Mouse (Mus musculus): Measurements from ENCODE around the gene Scd2.
A peak's percentile ranks its signal among the peaks of the same experiment; 100 is the strongest.
"Not testable (repeated sequence)": the region's sequence is repeated elsewhere in the genome, so short reads cannot be mapped to it uniquely, and the experiment has no call there.

Gene Scd2

DNA sequence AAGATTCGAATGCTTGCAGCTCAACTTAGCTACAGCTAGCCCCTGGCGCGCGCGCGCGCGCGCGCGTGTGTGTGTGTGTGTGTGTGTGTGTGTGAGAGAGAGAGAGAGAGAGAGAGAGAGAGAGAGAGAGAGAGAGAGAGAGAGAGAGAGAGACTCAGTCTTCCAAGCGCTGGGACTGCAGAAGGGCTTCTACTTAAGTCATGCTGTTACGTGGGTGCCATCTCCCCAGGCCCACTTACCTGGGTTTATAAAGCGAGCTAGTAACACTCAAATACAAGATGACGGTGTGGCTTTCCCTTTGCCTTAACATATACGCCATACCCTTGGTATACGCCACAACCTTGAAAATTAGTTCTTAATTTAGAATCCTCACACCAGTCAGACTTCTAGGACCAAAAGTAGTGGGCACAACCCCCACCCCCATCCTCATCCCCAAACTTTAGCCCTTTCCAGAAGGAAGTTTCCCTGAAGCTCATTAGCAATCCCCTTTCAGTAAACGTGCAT, 25.9 kb upstream of the Scd2 start:
- no peak for ATAC-seq (ENCODE audit: insufficient number of reproducible peaks, low FRiP score, low TSS enrichment)

DNA sequence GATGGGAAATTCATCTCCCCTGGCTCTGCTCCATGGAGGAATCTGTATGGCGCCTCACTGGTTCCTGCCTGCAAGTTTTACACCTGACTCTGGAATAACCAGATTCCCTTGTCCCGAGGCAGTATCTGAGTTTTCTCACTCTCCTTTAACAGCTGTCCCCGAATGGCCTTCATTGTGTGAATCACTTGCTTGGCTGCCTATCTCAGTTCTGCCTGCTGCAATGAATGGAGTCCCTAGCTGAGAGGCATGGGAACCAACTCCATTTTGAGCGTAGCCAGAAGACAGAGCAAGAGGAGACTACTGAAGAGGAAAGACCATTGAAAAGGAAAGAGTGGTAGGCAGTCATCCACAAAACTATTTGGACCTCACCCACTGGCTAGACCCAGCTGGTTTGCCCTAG, 19.8 kb upstream of the Scd2 start:
- ATAC-seq (ENCODE audit: insufficient number of reproducible peaks, low FRiP score, low TSS enrichment): no peak

GRCm38 (mm10) chr19:44274452-44274851, 19.0 kb upstream of the Scd2 start:
- ATAC-seq (ENCODE audit: insufficient number of reproducible peaks, low FRiP score, low TSS enrichment): no peak

DNA sequence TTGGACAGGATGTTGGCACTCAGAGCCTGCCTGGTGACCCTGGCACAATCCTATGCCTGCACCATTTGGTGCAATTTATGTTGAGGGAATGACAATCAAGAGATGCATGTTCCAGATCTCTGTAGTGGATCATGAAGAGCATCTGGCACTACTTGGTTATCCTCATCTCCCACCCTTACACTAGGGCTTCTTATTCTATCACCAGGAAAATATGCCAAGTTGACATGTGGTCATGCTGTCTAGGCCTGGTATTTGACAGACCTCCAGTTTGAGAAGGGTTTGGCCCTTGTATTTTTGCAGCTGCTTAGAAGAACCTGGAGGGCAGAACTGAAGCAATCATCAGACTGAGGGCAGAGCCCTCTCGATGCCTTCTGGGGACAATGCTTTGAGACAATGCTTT, 18.1 kb upstream of the Scd2 start:
- no peak for ATAC-seq (ENCODE audit: insufficient number of reproducible peaks, low FRiP score, low TSS enrichment)

DNA sequence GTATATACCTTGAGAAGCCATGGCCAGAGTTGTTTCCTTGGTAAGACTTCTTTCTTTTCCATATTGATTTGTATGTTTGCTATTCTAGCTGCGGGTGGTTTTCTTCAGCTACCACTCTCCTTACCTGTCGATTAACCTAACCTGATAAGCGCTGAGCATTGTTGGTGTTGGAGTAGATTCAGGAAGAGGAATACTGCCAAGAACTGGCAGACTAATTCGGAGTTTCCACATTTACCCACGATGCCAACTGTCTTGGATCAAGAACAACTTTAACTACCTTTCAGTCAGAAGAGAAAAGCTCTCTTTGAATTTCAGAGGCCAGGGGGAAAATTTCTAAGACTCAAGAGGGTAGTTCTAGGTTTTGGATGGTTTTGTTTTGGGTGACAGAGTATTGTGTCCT, 16.6 kb upstream of the Scd2 start:
- no peak for ATAC-seq (ENCODE audit: insufficient number of reproducible peaks, low FRiP score, low TSS enrichment)

DNA sequence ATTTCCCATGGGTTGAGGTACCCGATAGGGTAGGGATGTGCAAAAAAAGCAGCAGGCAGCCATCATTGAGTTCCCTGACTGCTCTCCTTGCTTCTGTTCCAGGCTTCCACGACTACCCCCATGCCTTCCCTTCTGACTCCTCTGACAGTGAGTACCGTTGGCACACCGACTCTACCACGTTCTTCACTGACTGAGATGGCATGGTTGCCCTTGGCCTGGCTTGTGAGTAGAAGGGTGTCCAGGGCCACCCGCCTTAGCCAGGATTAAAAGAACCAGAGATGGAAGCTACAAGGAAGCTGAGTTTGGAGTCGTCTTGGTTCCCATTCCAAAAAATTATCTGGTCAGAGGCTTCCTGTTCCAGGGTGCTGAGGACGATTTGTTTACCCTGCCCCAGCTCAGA, 15.5 kb upstream of the Scd2 start:
- no peak for ATAC-seq (ENCODE audit: insufficient number of reproducible peaks, low FRiP score, low TSS enrichment)

DNA sequence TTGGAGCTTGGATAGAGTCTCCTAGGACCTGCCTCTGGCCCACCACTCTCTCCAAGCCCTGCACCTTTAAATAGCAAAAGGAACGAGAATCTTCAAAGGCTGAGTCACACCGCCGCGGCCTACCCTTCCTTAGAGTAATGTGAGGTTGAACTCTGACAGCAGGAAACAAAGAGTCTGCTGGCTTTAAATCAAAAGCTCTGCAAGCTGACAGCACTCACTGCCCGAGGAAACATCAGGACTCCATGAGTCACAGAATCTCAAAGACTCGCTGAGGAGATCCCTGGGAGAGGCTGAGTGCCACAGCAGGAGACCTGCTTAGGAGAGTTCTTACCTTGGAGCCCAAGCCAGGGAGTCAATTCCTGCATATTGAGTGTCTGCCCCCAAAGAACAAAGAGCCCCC, 12.7 kb upstream of the Scd2 start:
- no peak for ATAC-seq (ENCODE audit: insufficient number of reproducible peaks, low FRiP score, low TSS enrichment)

GRCm38 (mm10) chr19:44281825-44282447, 11.5 kb upstream of the Scd2 start:
- ATAC-seq (ENCODE audit: insufficient number of reproducible peaks, low FRiP score, low TSS enrichment): not testable (repeated sequence)

DNA sequence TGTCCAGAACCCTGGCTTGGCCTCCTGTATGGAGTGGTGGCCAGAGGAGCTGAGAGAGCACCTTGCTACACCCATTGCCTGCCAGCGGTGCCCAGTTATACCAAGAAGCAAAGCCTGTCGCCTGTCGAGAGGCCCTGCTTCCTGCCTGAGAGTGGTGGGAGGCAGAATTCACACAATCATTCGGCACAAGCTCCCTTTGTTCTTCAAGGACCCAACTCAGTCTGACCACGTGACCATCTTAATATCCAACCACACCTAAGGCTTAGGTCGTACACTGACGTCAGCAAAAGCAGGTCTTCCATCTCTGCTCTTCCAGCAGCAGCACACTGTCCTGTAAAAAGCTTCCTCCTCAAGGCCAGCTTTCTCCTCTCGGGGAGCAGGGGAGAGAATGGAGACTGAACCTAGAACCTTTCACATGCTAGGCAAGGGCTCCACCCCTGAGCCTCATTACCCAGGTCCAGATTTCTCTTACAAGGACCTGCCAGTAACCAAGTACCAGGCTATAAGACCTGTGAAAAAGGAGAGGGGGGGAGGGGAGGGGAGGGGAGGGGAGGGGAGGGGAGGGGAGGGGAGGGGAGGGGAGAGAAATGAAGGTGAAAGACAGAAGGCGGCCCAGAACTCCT, 10.8 kb upstream of the Scd2 start:
- ATAC-seq (ENCODE audit: insufficient number of reproducible peaks, low FRiP score, low TSS enrichment): no peak

GRCm38 (mm10) chr19:44283157-44284024, 10.1 kb upstream of the Scd2 start:
- no peak for ATAC-seq (ENCODE audit: insufficient number of reproducible peaks, low FRiP score, low TSS enrichment)

GRCm38 (mm10) chr19:44284025-44284695, 9.3 kb upstream of the Scd2 start:
- peak; percentile 98 for ATAC-seq (ENCODE audit: insufficient number of reproducible peaks, low FRiP score, low TSS enrichment)

DNA sequence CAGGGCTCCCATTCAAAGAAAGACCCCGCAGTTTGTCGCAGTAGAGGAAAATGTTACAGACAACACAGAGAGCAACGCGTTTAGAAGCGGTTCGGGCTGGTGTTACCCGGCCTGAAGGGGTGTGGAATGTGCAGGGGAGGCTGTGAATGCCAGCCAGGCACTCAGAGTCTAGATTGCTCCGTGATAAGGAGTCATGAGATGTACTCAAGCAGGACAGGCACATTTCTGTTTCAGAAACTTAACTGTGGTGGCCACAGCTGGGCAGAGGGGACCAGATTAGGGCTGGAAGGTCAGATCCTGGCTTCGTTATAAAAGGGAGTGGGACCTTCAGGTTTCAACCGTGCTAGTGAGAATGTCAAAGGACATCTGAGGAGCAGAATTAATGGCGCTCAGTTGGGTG, 8.8 kb upstream of the Scd2 start:
- peak; percentile 39; the same call in 1 of the 2 replicates for ATAC-seq (ENCODE audit: insufficient number of reproducible peaks, low FRiP score, low TSS enrichment)

- ATAC-seq (ENCODE audit: insufficient number of reproducible peaks, low FRiP score, low TSS enrichment): no peak
Observed at GRCm38 (mm10) chr19:44285554-44285953, 7.9 kb upstream of the Scd2 start.

GRCm38 (mm10) chr19:44286109-44286508, 7.4 kb upstream of the Scd2 start:
- no peak for ATAC-seq (ENCODE audit: insufficient number of reproducible peaks, low FRiP score, low TSS enrichment)

GRCm38 (mm10) chr19:44287415-44288110, 5.9 kb upstream of the Scd2 start:
- no peak for ATAC-seq (ENCODE audit: insufficient number of reproducible peaks, low FRiP score, low TSS enrichment)

DNA sequence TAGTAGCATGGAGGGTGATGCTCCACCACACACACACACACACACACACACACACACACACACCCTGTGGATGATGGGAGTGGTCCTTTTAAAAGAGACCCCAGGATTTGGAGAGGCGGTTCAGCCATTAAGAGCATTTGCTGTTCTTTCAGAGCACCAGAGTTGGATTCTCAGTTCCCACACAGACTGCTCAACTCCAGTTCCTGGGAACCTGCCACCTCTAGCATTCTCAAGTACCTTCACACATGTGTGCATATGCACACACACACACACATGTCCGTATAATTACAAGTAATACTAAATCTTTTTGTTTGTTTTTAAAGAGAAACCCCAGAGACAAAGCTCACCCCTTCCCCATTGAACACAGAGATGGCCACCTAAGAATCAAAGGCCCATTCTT, 1.4 kb upstream of the Scd2 start:
- no peak for ATAC-seq (ENCODE audit: insufficient number of reproducible peaks, low FRiP score, low TSS enrichment)

GRCm38 (mm10) chr19:44292483-44292882, 991 bp upstream of the Scd2 start:
- ATAC-seq (ENCODE audit: insufficient number of reproducible peaks, low FRiP score, low TSS enrichment): peak; percentile 37

DNA sequence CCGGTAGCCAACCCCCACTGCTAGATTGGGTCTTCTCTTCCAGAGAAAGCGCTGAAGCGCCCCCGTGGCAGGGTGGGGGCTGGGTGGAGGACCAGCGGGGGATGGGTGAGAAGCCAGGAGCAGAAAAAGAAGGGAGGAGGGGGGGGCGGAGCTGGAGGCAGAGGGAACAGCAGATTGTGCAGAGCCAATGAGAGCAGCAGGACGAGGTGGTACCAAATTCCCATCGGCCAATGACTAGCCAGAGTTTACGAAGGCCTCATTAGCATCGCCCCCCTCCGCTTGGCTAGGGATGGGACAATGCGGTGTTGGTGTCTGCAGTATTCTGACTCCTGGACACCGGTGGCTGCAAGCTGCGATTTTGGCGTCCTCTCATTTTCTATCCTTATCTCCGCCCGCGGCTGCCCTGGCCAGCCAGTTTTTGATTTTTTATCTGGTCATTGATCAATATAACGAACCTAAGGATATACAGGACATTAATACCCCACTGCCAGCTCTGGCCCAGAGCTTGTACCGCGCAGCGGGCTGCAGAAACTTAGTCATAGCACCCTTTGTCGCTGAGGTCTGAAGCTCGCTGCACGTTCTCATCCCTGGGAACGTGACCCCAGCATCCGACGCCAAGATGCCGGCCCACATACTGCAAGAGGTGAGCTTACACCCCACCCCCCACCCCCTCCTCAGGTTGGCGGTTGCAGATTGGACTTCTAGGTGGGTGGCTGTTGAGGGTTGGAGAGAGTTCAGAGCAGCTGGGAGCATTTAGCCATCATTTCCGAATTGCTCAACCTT, 486 bp downstream of the Scd2 start:
- ATAC-seq (ENCODE audit: insufficient number of reproducible peaks, low FRiP score, low TSS enrichment): peak; percentile 86

DNA sequence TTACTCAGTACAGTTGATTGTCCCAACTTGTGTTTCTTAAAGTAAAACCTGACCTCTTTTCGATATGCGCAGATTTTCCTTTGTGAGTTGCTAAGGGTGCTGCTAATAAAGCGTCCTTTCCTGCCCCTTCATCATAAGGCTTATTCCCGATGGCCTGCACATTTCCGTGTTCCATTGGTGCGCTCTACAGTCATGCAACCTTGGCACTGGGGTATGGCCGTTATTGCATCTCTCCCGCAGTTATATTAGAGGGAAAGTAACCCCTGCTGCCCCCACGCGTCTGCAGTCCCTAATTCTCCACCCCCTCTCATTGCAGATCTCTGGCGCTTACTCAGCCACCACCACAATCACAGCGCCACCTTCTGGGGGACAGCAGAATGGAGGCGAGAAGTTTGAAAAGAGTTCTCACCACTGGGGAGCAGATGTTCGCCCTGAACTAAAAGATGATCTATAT, 1.1 kb downstream of the Scd2 start:
- peak; percentile 49; the same call in 1 of the 2 replicates for ATAC-seq (ENCODE audit: insufficient number of reproducible peaks, low FRiP score, low TSS enrichment)

Measured in cerebellum, adult (tissue).